Mouse (Mus musculus) bone marrow, adult 2 months (tissue): Measurements from ENCODE around the gene Syt3.

ENCODE experiments used
- CTCF ChIP-seq: fragments of 200-500 bp; IDR thresholded peaks from 2 replicates; pipeline ENCODE4 v1.5.1; 2011; ENCODE audit warnings: low read length, control low read depth; ENCODE audit not compliant: control insufficient read depth, insufficient read depth
- POLR2A ChIP-seq: fragments of 200-500 bp; IDR thresholded peaks from 2 replicates; pipeline ENCODE4 v1.6.1; 2011; ENCODE audit warnings: low read depth, mild to moderate bottlenecking, control low read depth, low read length, borderline replicate concordance; ENCODE audit not compliant: control insufficient read depth

- TF ChIP-seq CTCF (no peak), POLR2A (no peak)
Measured at GRCm38 (mm10) chr7:44378290-44378689, 5.6 kb upstream of the Syt3 start.
